Mouse (Mus musculus): ENCODE data around the gene St6gal1. TPM values are rescaled to one million over a fixed set of nuclear protein-coding genes. Genes with fewer than 3 reads are reported as not detected.
A peak's percentile ranks its signal among the peaks of the same experiment; 100 is the strongest.

Gene St6gal1
- total RNA-seq, 2 experiments from 2014 or later = 41.4 to 48.5 TPM

DNA sequence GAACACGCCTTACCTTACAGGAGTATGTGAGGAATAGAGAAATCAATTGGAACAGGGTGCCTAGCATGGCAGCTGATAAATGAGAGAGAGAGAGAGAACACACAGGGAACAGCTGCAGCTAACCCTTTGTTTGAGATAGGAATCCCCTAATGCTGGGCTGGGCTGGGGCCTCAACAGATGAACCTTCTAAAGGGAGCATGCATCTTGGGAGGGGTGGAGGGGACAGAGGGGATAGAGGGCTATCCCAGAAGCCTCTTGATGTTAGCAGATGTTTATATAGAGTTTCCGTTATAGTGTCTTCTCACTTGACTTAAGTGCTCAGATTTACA, 26.9 kb downstream of the St6gal1 start:
- DNase-seq = no peak

DNA sequence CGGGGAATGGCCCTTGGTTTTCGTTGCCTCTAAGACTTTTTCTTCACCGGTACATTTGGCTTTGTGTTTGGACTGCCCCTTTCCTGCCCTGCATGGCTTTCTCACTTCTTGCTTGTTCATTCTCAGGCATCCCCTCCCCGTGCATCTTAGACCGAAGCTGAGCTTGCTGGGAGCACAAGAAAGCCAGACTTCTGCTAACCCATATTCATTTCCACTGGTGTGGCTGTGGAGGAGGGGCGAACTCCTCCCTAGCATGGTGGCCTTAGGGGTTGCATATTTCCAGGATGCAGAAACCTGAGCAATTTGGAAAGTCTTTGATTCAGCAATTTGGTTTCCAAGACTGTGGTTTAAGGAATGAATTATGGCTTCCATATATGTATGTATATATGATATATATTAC, 29.1 kb downstream of the St6gal1 start:
- no peak for DNase-seq

DNA sequence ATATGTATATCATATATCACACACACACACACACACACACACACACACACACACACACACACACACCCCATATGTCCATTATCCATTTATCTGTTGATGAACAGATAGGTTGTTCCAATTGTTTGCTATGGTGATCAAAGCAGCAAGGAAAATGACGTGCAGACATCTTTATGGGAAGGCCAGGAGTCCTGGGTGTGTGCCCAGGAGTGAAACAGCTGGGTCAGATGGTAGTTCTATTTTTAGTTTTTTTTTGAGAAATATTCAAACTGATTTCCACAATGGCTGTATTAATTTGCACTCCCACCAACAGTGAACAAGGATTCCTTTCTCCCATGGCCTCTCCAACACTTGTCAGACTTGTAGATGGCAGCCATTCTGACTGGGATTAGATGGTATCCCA, 29.5 kb downstream of the St6gal1 start:
- no peak for DNase-seq

- DNase-seq = no peak
Measured at GRCm38 (mm10) chr16:23256638-23257037, 32.1 kb downstream of the St6gal1 start.

- DNase-seq = no peak
Measured at GRCm38 (mm10) chr16:23258429-23258822, 33.9 kb downstream of the St6gal1 start.

DNA sequence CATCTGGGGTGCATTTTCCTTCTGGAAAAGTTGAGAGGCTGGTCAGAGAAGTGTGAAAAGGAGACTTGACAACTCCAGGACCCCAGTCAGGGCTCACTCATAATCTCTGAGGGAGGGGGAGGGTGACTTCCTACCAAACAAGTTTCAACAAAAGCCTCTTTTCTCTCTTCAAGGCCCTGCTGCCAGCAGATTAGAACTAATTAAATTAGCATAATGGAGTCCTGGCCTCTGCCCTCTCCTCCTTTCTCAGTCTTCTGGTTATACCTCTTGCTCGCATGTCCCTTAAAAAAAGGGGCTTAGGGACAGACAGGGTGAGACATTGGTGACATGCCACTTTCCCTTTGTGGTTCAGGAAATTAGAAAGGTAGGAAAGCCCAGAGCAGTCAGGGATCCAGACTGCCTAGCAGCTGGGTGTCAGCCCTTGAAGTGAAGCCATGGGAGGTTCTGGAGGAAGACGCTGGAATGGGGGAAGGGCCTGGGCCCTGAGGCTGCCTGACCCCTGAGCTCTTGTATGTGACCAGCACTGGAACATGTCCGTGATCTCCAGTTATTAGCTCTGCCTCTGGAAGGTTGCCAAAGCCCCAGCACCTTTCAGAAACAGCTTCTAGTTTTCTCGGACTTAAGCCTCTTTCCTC, 34.4 kb downstream of the St6gal1 start:
- DNase-seq = no peak

DNA sequence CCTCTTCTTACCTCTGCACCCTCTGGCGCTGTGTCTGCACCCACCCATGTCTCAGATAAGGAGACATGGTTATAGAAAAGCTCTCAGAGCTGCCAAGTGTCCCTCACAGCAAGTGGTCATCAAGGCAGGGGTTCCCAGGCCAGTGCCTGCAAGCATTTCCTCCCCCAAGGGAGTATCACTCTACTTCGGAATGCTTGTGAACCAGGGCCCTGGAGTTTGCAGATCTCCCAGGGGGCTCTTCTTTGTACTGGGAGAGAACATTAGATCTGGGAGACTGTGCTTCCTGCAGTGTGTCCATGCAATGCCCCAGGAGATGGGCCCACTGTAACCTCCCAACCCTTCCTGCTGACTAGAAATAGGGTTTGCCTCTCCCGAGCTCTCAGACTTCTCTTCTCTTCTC, 35.0 kb downstream of the St6gal1 start:
- no peak for DNase-seq

DNA sequence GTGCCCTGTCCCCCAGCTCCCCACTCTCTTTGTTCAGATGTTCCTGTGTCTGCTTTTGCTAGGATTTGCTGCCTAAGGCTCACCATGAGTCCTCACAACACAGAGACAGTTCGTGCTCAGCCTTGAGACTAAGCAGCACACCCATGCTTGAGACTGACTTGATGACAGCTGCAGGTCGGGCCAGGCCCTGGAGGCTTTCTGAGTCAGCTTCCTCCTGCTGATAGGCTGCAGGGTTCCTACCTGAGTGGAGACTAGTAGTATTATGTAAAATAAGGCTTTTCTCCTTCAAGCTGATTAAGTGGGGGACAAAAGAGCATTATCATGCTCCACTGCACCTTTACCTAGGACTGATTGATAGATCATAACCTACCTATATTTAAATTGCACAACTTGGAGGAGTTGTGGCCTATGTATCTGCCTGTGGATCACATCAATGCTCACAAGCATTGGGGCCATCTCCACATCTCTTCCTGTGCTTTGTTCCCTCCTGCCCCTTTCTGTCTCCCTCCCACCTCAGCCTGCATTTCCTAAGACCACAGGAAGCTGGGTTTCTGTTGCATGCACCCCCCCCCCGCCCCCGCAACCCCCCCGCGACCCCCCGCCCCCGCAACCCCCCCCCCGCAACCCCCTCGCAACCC, 37.7 kb downstream of the St6gal1 start:
- no peak for DNase-seq

DNA sequence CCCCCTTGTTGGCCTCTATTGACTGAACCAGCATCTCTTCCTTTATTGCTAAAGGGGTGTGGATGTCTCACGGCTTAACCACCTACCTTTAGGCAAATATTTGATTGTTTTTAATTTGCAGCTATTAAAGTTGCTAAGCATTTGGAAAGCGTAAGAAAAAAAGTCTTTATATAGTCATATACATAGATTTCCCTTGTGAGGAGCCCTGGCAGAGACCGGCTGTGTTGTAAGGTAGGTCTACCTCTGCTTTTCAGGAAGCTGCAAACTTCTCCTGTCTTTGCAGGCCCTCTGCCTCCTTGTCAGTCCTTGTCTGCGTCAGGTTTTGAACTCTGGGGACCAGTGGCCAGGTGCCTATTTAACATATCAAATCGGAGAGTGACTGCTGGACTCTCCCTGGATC, 38.3 kb downstream of the St6gal1 start:
- no peak for DNase-seq

GRCm38 (mm10) chr16:23264999-23265398, 40.5 kb downstream of the St6gal1 start:
- no peak for DNase-seq

DNA sequence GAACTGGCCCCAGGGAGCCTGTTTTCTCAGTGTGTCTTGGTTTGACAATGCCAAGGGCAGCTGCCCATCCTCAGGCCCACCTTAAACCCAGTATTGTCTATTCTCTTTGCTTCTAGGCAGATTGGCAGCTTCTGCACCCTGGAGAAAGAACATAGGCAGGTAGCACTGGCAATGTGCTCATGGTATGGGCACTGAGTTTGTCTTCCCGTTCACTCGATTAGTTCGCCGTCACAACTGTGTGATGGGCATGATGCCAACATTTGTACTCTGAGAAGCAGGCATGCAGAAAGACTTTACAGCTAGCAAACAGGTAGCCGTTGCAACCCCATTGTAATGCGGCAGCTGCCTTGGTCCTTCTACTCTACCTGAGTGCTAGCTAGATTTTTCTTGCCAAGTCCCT, 40.9 kb downstream of the St6gal1 start:
- no peak for DNase-seq

DNA sequence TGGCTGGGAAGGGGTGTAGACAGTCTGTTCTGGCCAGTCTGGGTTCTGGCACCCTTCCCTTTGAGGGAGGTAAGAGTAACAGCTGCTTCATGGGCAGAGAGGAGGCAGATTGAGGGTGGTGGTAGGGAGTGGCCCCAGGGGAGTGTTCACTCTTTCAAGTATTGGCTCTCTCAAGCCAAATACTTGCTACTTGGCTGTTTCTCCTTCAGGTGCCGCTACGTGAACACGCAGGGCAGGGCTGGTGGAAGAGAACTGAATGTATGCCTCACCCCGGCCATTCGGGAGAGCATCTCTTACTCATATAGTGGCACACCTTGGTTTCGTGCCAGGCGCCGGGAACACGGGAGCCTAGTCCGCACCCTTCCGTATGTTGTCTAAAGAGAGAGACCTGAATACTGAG, 41.8 kb downstream of the St6gal1 start:
- DNase-seq = no peak

- no peak for DNase-seq
Measured at GRCm38 (mm10) chr16:23266896-23267295, 42.4 kb downstream of the St6gal1 start.

- no peak for DNase-seq
Measured at GRCm38 (mm10) chr16:23268231-23268630, 43.7 kb downstream of the St6gal1 start.

DNA sequence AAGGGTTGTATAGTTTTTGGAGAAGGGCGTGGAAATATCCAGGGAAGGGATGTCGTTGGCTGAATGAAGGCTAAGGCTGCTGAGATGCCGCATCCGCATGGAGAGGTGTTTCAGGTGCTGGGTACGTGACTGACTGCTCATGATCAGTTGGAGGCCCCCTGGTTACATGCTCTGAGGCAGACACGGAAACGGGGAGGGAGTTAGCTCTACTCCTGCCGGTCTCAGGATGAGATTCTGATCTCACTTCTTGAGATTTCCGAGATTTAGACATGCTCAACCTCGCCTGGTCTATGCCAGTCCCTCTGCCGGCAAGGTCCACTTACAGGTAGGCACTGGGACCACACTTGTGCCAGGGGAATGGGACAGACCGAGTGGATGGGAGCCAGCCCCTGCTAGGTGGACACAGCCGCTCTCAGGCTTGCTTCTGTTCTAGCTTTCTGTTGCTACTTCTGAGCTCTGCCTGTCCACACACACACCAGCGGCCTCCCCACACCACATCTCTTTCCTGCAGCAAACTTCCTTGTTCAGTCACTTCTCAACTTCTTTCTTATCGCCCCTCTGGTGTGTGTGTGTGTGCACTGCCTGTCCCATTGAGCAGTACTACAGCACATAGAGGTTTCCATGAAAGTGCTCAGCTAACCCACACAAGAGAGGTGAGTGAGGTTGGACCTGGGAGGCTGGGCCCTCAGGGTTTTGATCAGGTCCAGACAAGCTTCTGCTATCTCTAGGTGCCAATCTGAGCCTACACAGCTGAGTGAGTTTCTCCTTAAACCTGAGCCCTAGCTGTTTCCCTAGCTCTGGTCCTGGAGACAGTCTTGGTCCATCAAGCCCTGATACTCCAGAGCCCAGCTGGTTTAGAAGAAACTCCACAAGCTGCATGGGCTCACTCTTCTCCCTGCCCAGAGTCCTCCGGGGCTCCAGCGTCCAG, 44.8 kb downstream of the St6gal1 start:
- no peak for DNase-seq

DNA sequence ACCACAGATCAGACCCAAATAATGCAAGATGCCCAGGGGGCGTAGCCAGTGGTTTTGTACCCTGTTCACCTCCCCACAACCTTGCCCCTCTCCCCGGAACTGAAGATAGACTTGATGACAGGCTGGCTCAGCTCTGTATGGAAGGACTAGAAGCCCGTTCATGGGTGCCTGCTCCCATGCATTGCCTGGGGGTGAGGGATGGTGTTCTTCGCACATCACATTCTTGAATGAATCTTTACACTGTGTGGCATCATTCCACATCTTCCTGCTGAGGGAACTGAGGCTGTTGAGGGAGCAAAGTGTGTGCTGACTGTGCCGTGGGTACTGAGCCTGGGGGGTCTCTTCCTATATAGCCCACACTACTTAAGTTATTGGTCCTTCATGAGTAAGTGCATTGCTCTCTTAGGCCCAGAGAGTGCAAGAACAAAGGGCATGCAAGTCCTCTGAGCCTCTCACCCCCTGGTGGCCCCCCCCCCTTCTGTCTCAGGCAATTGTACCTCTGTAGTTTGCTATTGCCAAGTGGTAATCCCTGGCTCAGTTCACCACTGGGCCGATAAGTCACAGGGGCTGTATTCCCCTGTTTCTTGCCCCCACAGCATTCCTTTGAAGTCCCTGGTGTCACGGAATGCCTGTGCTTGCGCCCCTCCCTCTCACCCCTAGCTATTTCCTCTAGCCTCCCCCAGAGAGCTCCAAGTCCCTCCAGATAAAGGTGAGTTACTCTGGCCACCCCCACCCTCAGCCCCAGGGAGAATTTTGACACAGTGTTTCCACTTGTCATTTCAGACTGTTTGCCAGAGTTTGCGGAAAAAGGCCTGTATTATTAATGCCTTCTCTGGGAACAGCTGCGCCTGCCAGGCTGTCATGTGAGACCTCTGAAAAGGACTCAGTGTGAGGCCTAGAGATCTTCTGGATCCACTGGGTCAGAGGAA, 45.7 kb downstream of the St6gal1 start:
- peak; percentile 62 for DNase-seq

GRCm38 (mm10) chr16:23270913-23271253, 46.3 kb downstream of the St6gal1 start:
- no peak for DNase-seq

DNA sequence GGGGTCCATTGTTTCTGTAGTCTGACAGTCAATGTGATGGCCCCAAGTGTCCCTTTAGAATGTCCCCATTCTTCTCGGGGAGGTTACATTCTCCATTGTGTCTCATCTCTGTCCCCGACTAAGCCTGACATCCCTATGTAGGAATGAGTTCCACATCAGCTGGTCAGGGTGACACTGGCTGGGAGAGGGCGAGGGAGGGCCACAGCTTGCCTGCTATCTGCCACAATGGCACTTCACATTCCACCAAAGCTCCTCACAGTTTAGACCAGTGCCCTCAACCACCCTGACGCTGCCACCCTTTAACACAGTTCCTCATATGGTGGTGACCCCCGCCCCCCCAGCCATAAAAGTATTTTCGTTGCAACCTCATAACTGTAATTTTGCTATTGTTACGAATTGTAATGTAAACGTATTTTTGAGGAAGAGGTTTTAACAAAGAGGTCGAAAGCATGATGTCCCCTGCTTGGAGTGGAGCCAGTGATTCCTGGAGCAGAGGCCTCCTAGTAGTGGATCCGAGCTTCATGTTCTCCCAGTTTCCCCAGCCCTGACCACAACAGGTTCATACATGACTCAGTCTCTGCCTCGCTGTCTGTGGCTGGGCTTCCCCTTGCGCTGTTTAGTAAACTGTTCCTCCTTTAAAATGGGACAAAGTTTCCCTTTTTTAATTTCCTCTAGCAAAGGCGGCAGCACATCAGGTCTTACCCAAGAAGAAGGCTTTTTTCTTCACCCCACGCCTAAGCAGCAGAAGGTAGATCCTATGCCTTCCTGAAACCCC, 47.4 kb downstream of the St6gal1 start:
- no peak for DNase-seq

DNA sequence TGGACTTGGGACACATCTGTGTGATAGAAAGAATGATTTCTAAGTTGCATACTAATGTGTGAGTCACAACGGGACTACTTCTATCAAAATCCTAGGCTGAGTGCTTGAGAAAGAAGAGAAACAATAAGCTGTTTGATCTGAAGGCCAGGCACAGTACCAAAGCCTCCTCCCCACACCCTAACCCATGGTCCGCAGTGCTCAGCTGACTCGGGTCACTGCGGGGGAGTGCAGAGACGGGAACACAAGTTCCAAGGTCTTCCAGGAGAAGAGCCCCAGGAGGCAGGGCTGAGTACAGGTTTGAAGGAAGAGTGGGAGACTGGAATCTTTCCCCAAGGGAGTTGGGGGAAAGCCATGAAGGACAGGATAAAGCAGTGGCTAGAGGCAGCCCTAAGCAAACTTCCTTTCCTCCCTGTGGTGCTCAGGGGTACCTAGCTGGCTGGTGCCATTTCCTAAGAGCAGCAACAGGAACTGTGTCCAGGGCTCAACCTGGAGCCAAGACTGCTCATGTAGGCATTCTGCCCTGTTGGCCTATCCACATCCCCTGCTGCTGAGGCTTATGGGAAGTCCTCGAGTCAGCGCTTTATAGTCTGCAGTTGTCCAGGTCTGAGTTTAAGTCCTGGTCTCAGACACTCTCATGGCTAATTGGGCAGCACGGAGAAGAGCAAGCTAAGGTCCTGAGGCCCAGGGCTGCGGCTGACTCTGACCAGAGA, 48.1 kb downstream of the St6gal1 start:
- no peak for DNase-seq

GRCm38 (mm10) chr16:23274005-23274404, 49.5 kb downstream of the St6gal1 start:
- DNase-seq = no peak

Data from adrenal gland, postnatal 10 days (tissue).